20 mouse cellular contexts compared by ENCODE assay signal in the genomic region with DNA sequence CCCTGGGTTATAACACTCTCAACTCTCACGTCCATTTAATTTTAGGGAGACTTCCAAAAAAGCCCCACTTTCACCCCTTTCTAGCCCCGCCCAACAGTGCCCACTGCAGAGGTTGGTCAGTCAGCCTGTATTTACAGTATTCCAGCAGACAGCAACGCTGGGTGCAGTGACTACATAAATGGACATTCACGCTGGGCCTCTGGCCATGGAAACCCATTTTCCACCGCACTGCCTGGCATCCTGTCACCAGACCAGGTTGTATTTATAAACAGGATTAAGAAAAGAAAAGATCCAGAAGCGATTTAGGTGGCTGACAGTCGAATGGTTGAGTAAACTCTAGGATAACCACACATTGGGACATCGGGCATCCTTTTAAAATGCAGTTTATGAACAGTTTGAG.
DNase-seq lines count a peak whose midpoint lies in the region; ATAC-seq lines count a peak whose summit lies in the region.
"Had no signal": no experiment of that assay in that cellular context is flagged by ENCODE, and none has a peak within 500 bp of the region (broad histone marks: within the 10 kb centered on the region; RNA-seq: fewer than 3 reads in every experiment).

No protein-coding gene starts in this region.

- no peak for ATAC-seq in cerebellum, adult (ENCODE audit: insufficient number of reproducible peaks, low FRiP score, low TSS enrichment)
- ATAC-seq: activated CD4-positive, CD25-positive, alpha-beta regulatory T cell, adult 4 months; CD4-positive, CD25-positive, alpha-beta regulatory T cell, adult 4 months; Patski had no signal

- peak; percentile 49 to 59 for DNase-seq in cerebellum, postnatal 10 days
- DNase-seq in cerebellum, adult 8-10 months = no peak
- DNase-seq in cerebellum, postnatal 14 days = peak; percentile 60 to 64
- no peak for DNase-seq in cerebellum, adult 9-10 months
- DNase-seq in cerebellum, postnatal 25 days = peak; percentile 29 to 49
- peak; percentile 17 to 26 for DNase-seq in cerebellum, postnatal 36 days
- no peak for DNase-seq in cerebellum, adult 11-12 months
- DNase-seq: adrenal gland, adult 2 months; adrenal gland, adult 8-10 months; adrenal gland, postnatal 10 days; adrenal gland, postnatal 14 days; adrenal gland, postnatal 25 days; adrenal gland, postnatal 36 days; B cell, adult 2 months; cerebellum, adult 11 months; cerebellum, adult 18-20 months had no signal

Comparison
In these comparisons a context has a peak if more than half of its experiments do, and no peak if none do; other contexts are left out.
1. DNase-seq: peak in cerebellum, postnatal 10 days (2 of 2), cerebellum, postnatal 14 days (2 of 2), cerebellum, postnatal 25 days (2 of 2) and cerebellum, postnatal 36 days (2 of 2); none in cerebellum, adult 8-10 months (single experiment), cerebellum, adult 9-10 months (single experiment) and cerebellum, adult 11-12 months (single experiment).